Mouse (Mus musculus) liver, embryonic 14 days (tissue): ENCODE results near the gene Aars2. TPM values are rescaled to one million over a fixed set of nuclear protein-coding genes. Genes with fewer than 3 reads are reported as not detected.

Experiments
- polyA plus RNA-seq: library from polyadenylated mRNA; depleted of rRNA; stranded (reverse); fragments of >200 nt; gene quantifications from 2 replicates; pipeline ENCODE4 v1.2.3, GENCODE M21; 2012; rRNA removed

Gene Aars2
- polyA plus RNA-seq: 4.2 and 4.3 TPM in 2 replicates

GRCm38 (mm10) chr17:45506700-45507189 is at the start of gene Aars2:
Gene Aars2, plus strand, starts transcription at chr17:45506841.

GRCm38 (mm10) chr17:45474669-45475465 is 31.8 kb upstream of the Aars2 start, which contains the start of gene Spats1:
Gene Spats1, minus strand, starts transcription at chr17:45475415.

DNA sequence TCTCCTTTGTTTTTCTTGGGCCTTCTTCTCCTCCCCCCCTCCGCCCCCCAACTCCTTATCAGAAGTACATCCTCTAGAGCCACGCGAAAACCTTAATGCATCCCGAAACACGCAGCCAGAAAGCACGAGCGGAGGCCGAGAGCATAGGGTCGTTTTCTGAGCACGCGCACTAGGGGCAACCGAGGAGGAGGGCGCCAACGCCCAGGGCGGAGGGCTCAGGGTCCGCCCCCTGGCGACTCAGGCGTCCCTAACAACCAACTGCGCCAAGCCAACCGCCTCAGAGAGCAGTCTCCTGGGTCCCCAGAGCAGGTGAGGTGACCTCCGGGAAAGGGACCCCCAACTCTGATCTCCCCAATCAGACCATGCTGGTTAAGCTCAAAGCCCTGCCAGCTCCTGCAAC is 16.6 kb downstream of the Aars2 start, which contains the start of gene Tcte1:
TSS of gene Tcte1 (plus strand) at position 172 of the 400 bp plus-strand sequence.

GRCm38 (mm10) chr17:45549617-45550181 is 43.1 kb downstream of the Aars2 start, which contains the start of gene Tmem151b:
Gene Tmem151b, minus strand, starts transcription at chr17:45549677.

GRCm38 (mm10) chr17:45555452-45556106 is 48.9 kb downstream of the Aars2 start, which contains the start of gene Nfkbie:
Gene Nfkbie, plus strand, starts transcription at chr17:45555703.

GRCm38 (mm10) chr17:45563655-45564530 is 57.3 kb downstream of the Aars2 start, which contains the start of gene Slc35b2:
Gene Slc35b2, plus strand, starts transcription at chr17:45563874.

Other genes starting within 250 kb of the Aars2 start
- gene Cdc5l, start 73.1 kb upstream of the Aars2 start, polyA plus RNA-seq: 14.5 and 16.1 TPM in 2 replicates
- 0.02 and 0.06 TPM in 2 replicates for gene Spats1, start 31.4 kb upstream of the Aars2 start, polyA plus RNA-seq
- gene Tcte1, start 16.6 kb downstream of the Aars2 start, polyA plus RNA-seq: not detected in 2 replicates
- gene Tmem151b, start 42.8 kb downstream of the Aars2 start, polyA plus RNA-seq: 0.10 TPM in 2 replicates
- 0.67 and 0.81 TPM in 2 replicates for gene Nfkbie, start 48.9 kb downstream of the Aars2 start, polyA plus RNA-seq
- 19.7 and 27.7 TPM in 2 replicates for gene Slc35b2, start 57.0 kb downstream of the Aars2 start, polyA plus RNA-seq
- gene Hsp90ab1, start 66.4 kb downstream of the Aars2 start, polyA plus RNA-seq: 428 and 431 TPM in 2 replicates
- 130 and 157 TPM in 2 replicates for gene Slc29a1, start 92.8 kb downstream of the Aars2 start, polyA plus RNA-seq
- gene Mymx, start 95.3 kb downstream of the Aars2 start, polyA plus RNA-seq: 1.3 TPM in 1 of 2 replicates, not detected in the other
- gene Capn11, start 152.5 kb downstream of the Aars2 start, polyA plus RNA-seq: 0.06 and 0.18 TPM in 2 replicates
- 55.4 and 60.1 TPM in 2 replicates for gene Mrpl14, start 179.5 kb downstream of the Aars2 start, polyA plus RNA-seq
- 8.9 and 10.3 TPM in 2 replicates for gene Tmem63b, start 180.1 kb downstream of the Aars2 start, polyA plus RNA-seq
- gene 1600014C23Rik, start 227.0 kb downstream of the Aars2 start, polyA plus RNA-seq: not detected in 2 replicates